Mouse (Mus musculus) megakaryocyte, adult 5-6 weeks (primary cell): ENCODE measurements around the gene 2610318N02Rik. TPM values are rescaled to one million over a fixed set of nuclear protein-coding genes. Genes with fewer than 3 reads are reported as not detected.
A peak's percentile ranks its signal among the peaks of the same experiment; 100 is the strongest.

Source experiments
- ATAC-seq: 2 replicates; pipeline ENCODE4 v1.8.0; 2016; ENCODE audit warnings: mild to moderate bottlenecking, inconsistent platforms; ENCODE audit not compliant: poor library complexity, severe bottlenecking
- total RNA-seq, 2 experiments: library from RNA; stranded (forward) in 1 of 2; stranded (reverse) in 1 of 2; fragments of 153-499, 151-499 nt in 1 of 2; fragments of 221-1000, 200-1000 nt in 1 of 2; gene quantifications; 2 replicates each; pipeline versions ENCODE4 v1.2.3 to v1.2.4; 2015 to 2017

The 2610318N02Rik gene
- total RNA-seq, 2 experiments from 2014 or later, result 3.5 to 6.5 TPM

GRCm38 (mm10) chr16:17110771-17111743, 13.9 kb downstream of the 2610318N02Rik start, which contains the start of gene Ppil2:
Ppil2 (minus strand) TSS chr16:17111257.
- peak; percentile 93 for ATAC-seq

DNA sequence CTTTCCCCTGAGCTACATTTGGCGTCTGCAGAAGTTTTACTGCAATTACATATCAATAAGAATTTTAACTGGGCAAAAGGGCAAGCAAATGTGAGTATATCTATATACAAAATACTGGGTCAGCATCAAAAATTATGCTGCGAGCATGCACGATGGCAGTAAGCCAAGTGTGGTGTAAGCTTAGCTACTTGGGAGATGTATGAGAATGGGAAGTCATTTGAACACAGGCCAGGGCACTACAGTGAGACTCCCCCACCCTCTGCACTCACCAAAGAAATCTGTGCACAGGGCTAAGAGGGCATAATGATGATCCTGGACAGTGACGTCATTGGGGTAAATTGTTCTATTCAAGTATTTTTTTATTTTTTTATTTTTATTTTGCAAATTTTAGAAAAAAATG, 20.4 kb downstream of the 2610318N02Rik start:
- ATAC-seq, result no peak

GRCm38 (mm10) chr16:17102630-17103220, 22.2 kb downstream of the 2610318N02Rik start:
- no peak for ATAC-seq

DNA sequence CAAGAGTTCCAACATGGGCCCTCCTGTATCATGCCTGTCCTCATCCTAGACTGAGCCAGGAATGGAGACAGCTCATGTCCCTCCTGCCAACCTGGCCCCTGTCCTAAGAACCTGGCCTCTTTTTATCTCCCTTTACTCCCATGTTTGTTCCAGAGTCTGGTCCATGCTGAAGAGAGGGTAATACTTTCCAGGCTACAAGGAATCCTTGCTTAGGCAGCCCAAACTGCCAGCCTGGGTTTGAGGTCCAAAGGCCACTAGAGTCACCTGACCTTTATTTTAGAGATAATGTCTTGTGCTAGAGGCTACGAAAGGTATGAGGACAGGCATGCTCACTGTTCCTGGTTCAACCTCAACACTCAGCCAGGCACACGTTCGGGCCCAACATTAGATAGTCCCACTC, 28.0 kb downstream of the 2610318N02Rik start:
- no peak for ATAC-seq

GRCm38 (mm10) chr16:17088346-17088745, 36.6 kb downstream of the 2610318N02Rik start:
- ATAC-seq, result no peak

DNA sequence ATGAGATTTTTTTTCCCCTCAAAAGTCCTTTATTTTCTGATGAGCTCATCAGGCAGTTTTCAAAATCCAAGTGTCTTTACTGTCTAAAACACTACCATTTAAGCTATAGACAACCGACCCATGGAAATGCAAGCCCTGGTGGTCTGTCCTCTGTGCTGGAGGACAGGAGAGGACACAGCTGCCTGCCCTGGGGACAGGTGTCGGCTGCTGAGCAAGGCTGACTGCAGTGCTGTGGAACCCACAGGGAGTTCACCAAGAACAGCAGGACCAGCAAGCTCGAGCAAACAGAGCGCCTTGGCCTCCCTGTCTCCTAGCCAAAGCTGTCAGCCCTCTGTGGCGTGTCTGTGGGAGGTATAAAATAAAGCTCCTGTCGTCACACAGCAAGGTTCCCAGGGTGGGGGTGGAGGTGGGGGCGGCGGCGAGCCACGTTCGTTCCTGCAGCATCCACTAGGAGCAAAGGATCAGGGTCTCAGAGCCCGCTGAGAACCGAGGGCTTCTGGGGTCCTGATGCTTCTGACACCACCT, 38.2 kb downstream of the 2610318N02Rik start:
- ATAC-seq, result no peak

GRCm38 (mm10) chr16:17086241-17086640, 38.7 kb downstream of the 2610318N02Rik start:
- no peak for ATAC-seq

DNA sequence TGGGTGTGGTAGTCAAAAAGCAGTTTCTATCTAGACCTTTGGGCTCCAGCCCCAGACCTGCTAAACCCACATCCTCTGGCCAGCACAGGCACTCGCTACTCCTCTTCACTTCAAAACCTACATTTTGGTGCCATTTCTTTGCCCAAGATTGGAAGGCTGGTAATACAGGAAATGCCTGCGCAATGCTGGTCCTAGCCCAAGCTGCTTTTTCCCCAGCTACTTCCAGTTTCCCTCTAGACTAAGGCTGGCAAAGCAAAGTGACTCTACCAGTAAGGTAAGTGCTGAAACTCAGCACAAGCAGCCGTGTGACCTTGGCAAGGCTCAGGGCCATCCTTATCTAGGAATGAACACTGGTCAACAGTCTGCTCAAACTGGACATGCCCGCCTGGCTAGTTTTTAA, 39.3 kb downstream of the 2610318N02Rik start:
- ATAC-seq, result peak; percentile 78

GRCm38 (mm10) chr16:17082121-17082792, 42.7 kb downstream of the 2610318N02Rik start:
- ATAC-seq, result no peak

- ATAC-seq, result no peak
Observed at GRCm38 (mm10) chr16:17078101-17078500, 46.9 kb downstream of the 2610318N02Rik start.

DNA sequence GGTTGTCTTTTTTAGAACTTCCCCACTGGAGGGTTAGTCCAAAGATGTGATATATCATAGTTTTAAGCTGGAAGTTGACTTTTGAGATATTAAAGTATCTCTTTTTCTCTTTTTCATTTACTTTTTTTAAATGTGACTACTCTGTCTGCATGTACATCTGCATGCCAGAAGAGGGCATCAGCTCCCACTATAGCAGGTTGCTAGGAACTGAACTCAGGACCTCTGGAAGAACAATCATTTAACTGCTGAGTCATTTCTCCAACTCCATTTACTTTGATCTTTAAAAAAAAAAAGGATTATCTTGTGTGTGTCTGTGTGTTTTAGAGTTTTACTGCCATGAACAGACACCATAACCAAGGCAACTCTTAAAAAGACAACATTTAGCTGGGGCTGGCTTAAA, 48.1 kb downstream of the 2610318N02Rik start:
- no peak for ATAC-seq

DNA sequence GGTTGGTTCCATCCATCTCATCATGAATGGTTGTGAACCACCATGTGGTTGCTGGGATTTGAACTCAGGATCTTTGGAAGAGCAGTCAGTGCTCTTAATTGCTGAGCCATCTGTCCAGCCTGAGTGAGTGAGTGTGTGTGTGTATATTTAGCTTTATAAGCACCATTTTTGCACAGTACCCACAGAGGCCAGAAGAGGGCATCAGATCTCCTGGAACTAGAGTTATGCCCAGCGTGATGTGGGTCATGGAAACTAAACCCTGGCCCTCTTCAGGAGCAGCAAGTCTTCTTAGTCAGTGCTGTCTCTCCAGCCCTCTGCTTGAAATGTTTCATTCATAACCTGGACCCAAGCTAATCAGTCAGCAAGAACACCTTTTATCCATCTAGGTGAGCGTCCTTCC, 48.7 kb downstream of the 2610318N02Rik start:
- no peak for ATAC-seq

DNA sequence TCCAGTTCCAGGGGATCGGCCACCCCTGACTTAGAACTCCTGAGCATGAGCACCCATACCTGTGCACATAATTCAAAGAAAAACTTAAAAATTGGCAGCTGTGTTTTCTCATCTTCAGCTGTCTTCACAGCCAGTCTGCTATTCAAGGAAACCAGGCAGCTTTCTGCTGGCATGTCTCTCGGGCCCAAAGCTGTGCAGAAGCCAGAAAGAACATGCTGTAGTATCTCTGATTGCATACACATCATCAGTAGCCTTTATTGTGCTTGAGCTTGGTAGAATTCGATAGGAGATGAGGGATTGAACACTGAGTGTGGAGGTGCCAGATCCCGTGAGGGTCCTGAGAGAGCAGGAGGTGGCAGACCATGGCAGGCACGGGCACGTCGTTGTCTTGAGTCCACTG, 52.0 kb downstream of the 2610318N02Rik start:
- ATAC-seq, result no peak

GRCm38 (mm10) chr16:17070716-17071115, 54.3 kb downstream of the 2610318N02Rik start:
- no peak for ATAC-seq

DNA sequence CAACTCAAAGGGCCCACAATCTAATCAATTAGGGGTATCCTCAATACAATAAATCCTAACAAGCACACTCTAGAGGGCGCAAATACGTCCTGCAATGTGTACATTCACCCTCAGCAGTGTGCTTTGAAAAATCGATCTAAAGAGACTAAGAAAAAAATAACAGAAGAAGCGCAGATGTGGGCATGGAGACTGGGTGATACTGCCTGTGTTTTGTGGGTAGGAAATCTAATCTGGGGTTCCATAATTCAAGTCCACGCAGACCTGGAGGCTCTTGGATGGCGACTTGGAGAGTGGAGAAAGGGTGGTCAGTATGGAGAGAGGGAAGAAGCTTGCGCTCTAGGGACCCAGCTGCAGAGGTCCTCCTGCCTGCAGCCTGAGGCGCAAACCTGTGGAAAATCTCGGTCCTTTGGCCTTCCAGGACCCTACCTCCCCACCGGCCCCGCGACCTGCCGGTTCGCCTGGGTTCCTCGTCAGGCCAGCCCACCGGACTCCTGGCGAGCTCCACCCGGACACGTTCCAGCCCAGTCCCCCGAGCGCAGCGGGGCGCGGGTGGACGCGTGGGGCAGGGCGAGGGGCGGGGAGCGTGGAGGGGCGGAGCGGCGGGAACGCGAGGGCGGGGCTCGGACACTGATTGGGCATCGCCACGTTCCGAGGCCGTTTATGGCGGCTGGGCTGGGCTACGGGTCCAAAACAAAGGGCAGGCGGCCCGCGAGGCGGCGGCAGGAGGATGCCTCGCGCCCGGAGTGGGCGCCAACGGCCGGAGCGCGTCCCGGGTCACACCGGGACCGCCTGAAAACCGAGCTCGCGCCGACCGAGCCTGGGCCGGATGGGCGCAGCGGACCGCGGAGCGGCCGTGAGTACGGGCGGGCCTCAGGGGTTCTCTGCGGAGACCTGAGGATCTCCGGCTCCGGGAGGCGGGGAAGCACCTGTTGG, 55.2 kb downstream of the 2610318N02Rik start, which contains the start of gene Ypel1:
TSS of gene Ypel1 (plus strand) at position 186 of the 933 bp plus-strand sequence.
- peak; percentile 97 for ATAC-seq

DNA sequence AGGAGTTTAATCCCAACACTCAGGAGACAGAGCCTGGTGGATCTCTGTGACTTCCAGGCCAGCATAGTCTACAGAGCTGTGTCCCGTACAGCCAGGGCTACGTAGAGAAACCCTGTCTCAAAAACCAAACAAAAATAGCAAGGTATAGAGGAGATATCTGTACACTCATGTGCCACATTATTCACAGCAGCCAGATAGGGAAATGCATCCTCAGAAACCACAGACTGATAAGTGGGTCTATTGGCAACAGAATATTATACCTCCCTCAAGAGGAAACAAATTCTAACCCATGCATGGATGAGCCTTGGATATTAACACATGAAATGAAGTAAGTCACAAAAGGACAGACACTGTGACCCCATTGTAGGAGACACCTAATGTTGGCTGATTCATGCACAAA, 57.4 kb downstream of the 2610318N02Rik start:
- no peak for ATAC-seq
